In genomic region chr5:65863349-65863749, GRCm38 (mm10) we compare ENCODE assay signal across 9 mouse cellular contexts. TPM values are rescaled to one million over a fixed set of nuclear protein-coding genes. Genes with fewer than 3 reads are reported as not detected.
DNase-seq lines count a peak whose midpoint lies in the region; ATAC-seq lines count a peak whose summit lies in the region.
"Had no signal": no experiment of that assay in that cellular context is flagged by ENCODE, and none has a peak within 500 bp of the region (broad histone marks: within the 10 kb centered on the region; RNA-seq: fewer than 3 reads in every experiment).

No protein-coding gene starts in this region.

- H3K9ac ChIP-seq in intestine, embryonic 15.5 days = no peak overlapping the region
- H3K9ac ChIP-seq in hindbrain, embryonic 12.5 days = no peak overlapping the region
- H3K9ac ChIP-seq: limb, embryonic 15.5 days had no signal

- ATAC-seq in neutrophil, adult 5-6 weeks (ENCODE audit: extremely low read depth, insufficient number of reproducible peaks, low FRiP score, poor library complexity, severe bottlenecking) = peak; percentile 57
- no peak for ATAC-seq in intestine, embryonic 15.5 days
- ATAC-seq in hindbrain, embryonic 12.5 days (ENCODE audit: low FRiP score) = no peak

- H3K36me3 ChIP-seq in intestine, embryonic 15.5 days = no peaks in the 10 kb centered on the region
- H3K36me3 ChIP-seq in hindbrain, embryonic 12.5 days = no peaks in the 10 kb centered on the region
- H3K36me3 ChIP-seq: limb, embryonic 15.5 days had no signal

- no peak overlapping the region for H3K4me3 ChIP-seq in intestine, embryonic 15.5 days (replicated peaks)
- no peak overlapping the region for H3K4me3 ChIP-seq in hindbrain, embryonic 12.5 days
- H3K4me3 ChIP-seq: limb, embryonic 15.5 days had no signal

- H3K9me3 ChIP-seq in intestine, embryonic 15.5 days = no peaks in the 10 kb centered on the region
- no peaks in the 10 kb centered on the region for H3K9me3 ChIP-seq in hindbrain, embryonic 12.5 days (replicated peaks)
- H3K9me3 ChIP-seq: limb, embryonic 15.5 days had no signal

- H3K4me1 ChIP-seq in intestine, embryonic 15.5 days (replicated peaks) = no peaks in the 10 kb centered on the region
- H3K4me1 ChIP-seq in hindbrain, embryonic 12.5 days = no peaks in the 10 kb centered on the region

- peak; percentile 54 to 72 for DNase-seq in heart, adult 18-20 months
- DNase-seq in heart, postnatal 4 days = no peak
- DNase-seq in c-Kit-positive CD71-negative TER-119-negative erythroid progenitor cells, embryonic 14.5 days (ENCODE audit: low read depth) = peak; percentile 81
- DNase-seq in kidney, postnatal 14 days = peak; percentile 12
- DNase-seq in cerebellum, postnatal 14 days = no peak

- H3K27me3 ChIP-seq in intestine, embryonic 15.5 days (replicated peaks) = no peaks in the 10 kb centered on the region
- no peaks in the 10 kb centered on the region for H3K27me3 ChIP-seq in hindbrain, embryonic 12.5 days
- H3K27me3 ChIP-seq: limb, embryonic 15.5 days had no signal

- H3K27ac ChIP-seq in intestine, embryonic 15.5 days = no peak overlapping the region; the same call in 1 of the 2 replicates
- no peak overlapping the region for H3K27ac ChIP-seq in hindbrain, embryonic 12.5 days
- H3K27ac ChIP-seq: limb, embryonic 15.5 days had no signal

- WGBS in intestine, embryonic 15.5 days = 85% methylated on average over 12 of the region's 12 CpGs
- WGBS in hindbrain, embryonic 12.5 days = 86% methylated on average over 12 of the region's 12 CpGs

- H3K4me2 ChIP-seq in intestine, embryonic 15.5 days (replicated peaks) = no peak overlapping the region
- no peak overlapping the region for H3K4me2 ChIP-seq in hindbrain, embryonic 12.5 days (replicated peaks)
- H3K4me2 ChIP-seq: limb, embryonic 15.5 days had no signal

RNA-seq across cellular contexts. Expression of gene Rhoh, which starts 2.3 kb away (rescaled TPM):
- 1 to 10 TPM in 1 of 2 experiments, under 1 TPM in 1; 0.45 to 1.4 TPM for total RNA-seq in heart, adult 18-20 months (2021)
- under 1 TPM; 0.26 to 0.34 TPM for total RNA-seq in heart, postnatal 4 days (2021)
- total RNA-seq in neutrophil, adult 5-6 weeks (2017) = 148 and 161 TPM in 2 replicates
- 1.2 and 1.6 TPM in 2 replicates for polyA plus RNA-seq in intestine, embryonic 15.5 days (2015; fragmentation: Nextera tagmentation; extraction: Ambion mirVana)
- polyA plus RNA-seq in hindbrain, embryonic 12.5 days (2016; fragmentation: Nextera tagmentation; extraction: Ambion mirVana) = 0.20 and 0.39 TPM in 2 replicates

Comparison
In these comparisons a context has a peak if more than half of its experiments do, and no peak if none do; other contexts are left out.
1. DNase-seq: peak in heart, adult 18-20 months (2 of 2), c-Kit-positive CD71-negative TER-119-negative erythroid progenitor cells, embryonic 14.5 days (single experiment) and kidney, postnatal 14 days (single experiment); none in heart, postnatal 4 days (single experiment) and cerebellum, postnatal 14 days (0 of 2).
2. RNA of gene Rhoh, which starts 2.3 kb away (total RNA-seq): 148 to 161 TPM in neutrophil, adult 5-6 weeks; 0.45 to 1.4 TPM in heart, adult 18-20 months and 0.26 to 0.34 TPM in heart, postnatal 4 days; every median in the first group is over 10 times any median in the second.